Mouse (Mus musculus) splenic B cell, adult 2 months (primary cell): ENCODE data around the gene Hspb11.

Source experiments
- DNase-seq: peaks from one replicate; pipeline ENCODE4 v3.0.0-alpha.2; 2011; ENCODE audit warnings: low read depth, low spot score
- H3K27me3 ChIP-seq: 2 replicates; pipeline ENCODE4 v1.6.1; 2012; ENCODE audit warnings: mild to moderate bottlenecking, low read length, moderate library complexity, mixed read lengths; ENCODE audit not compliant: control insufficient read depth, poor library complexity, insufficient read depth, severe bottlenecking
- H3K36me3 ChIP-seq: 2 replicates; pipeline ENCODE4 v1.6.1; 2012; ENCODE audit warnings: mild to moderate bottlenecking, low read length, moderate library complexity, mixed read lengths; ENCODE audit not compliant: control insufficient read depth, poor library complexity, insufficient read depth, severe bottlenecking

Hspb11 gene

GRCm38 (mm10) chr4:107314479-107314805 lies 61.0 kb downstream of the Hspb11 start:
- DNase-seq, result no peak
- peaks cover 6% of the 10 kb centered on the region for H3K36me3 ChIP-seq
- no peaks in the 10 kb centered on the region for H3K27me3 ChIP-seq

DNA sequence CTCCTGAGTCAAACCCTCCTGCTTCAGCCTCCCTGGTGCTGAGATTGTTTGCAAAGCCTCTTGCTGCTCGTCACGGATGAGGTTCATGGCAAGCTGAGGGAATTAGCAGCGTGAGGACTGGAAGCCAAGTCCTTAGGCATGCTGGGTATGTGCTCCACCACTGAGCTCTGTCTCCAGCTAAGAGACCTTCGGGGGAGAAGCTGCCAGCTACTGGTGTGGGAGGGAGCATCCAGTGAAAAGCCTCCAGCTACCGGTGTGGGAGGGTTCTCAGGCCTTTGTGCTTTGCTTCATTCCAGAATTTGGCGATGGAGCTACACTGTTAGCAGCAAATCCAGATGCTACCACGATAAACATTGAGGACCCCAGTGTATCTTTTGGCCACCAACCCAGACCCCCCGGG lies 65.3 kb downstream of the Hspb11 start:
- H3K27me3 ChIP-seq, result no peaks in the 10 kb centered on the region
- peaks cover 9% of the 10 kb centered on the region for H3K36me3 ChIP-seq
- no peak for DNase-seq

GRCm38 (mm10) chr4:107321041-107321440 lies 67.6 kb downstream of the Hspb11 start:
- peak; percentile 67 for DNase-seq
- peaks cover 13% of the 10 kb centered on the region for H3K36me3 ChIP-seq
- no peaks in the 10 kb centered on the region for H3K27me3 ChIP-seq

DNA sequence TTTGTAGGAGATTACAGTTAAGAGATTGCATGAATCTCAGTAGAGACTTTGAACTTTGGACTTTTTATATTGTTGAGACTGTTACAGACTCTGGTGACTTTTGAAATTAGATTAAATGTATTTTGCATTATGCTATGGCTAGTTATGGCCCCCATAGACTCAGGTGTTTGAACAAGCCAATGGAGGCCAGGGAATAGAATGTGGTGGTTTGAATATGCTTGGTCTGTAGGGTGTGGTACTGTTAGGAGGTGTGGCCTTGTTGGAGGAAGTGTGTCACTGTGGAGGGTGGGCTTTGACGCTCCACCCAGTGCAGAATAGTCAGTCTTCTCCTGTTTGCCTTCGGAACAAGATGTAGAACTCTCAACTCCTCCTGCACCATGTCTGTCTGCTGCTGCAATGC lies 69.7 kb downstream of the Hspb11 start:
- no peaks in the 10 kb centered on the region for H3K27me3 ChIP-seq
- H3K36me3 ChIP-seq, result peaks cover 16% of the 10 kb centered on the region
- DNase-seq, result no peak

DNA sequence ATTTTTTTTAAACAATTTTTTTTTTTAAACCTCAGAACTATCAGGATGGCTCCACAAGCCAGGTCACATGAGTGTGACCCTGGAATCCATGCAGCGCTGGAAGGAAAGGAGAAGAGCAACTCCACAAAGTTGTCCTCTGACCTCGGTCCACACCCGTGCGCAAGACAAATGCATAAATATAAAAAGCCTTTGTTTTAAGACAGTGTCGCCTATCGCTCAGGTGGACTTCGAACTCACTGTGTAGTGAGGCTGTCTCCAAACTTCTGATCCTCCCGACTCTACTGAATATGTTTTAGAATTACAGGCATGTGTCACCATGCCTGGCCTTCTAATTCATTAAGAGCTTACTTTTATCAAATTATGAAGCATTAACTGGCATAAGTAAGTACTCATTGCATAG lies 75.1 kb downstream of the Hspb11 start:
- DNase-seq, result no peak
- H3K27me3 ChIP-seq, result no peaks in the 10 kb centered on the region
- peaks cover 13% of the 10 kb centered on the region for H3K36me3 ChIP-seq
